Mouse (Mus musculus) erythroblast, embryonic 14.5 days (primary cell): ENCODE measurements around the gene Robo1.
"Not testable (repeated sequence)": the region's sequence is repeated elsewhere in the genome, so short reads cannot be mapped to it uniquely, and the experiment has no call there.

Source experiments
- GATA1 ChIP-seq: IDR thresholded peaks from 2 replicates; pipeline ENCODE4 v1.6.1; 2012; ENCODE audit warnings: low read length, inconsistent platforms, mixed read lengths
- TAL1 ChIP-seq: IDR thresholded peaks from 3 replicates; pipeline ENCODE4 v1.6.1; 2012; ENCODE audit warnings: low read length, inconsistent platforms, mixed read lengths

- TF ChIP-seq TAL1, GATA1: not testable (repeated sequence)
Observed at GRCm38 (mm10) chr16:72562149-72562548, 254.0 kb downstream of the Robo1 start.
